Mouse (Mus musculus) c-Kit-positive CD71-positive TER-119-negative erythroid progenitor cells, embryonic 14.5 days (primary cell): ENCODE data around the gene Gm5678.

Experiments
- DNase-seq: peaks from one replicate; pipeline ENCODE4 v3.0.0-alpha.2; 2013; ENCODE audit warnings: low read depth

The Gm5678 gene

DNA sequence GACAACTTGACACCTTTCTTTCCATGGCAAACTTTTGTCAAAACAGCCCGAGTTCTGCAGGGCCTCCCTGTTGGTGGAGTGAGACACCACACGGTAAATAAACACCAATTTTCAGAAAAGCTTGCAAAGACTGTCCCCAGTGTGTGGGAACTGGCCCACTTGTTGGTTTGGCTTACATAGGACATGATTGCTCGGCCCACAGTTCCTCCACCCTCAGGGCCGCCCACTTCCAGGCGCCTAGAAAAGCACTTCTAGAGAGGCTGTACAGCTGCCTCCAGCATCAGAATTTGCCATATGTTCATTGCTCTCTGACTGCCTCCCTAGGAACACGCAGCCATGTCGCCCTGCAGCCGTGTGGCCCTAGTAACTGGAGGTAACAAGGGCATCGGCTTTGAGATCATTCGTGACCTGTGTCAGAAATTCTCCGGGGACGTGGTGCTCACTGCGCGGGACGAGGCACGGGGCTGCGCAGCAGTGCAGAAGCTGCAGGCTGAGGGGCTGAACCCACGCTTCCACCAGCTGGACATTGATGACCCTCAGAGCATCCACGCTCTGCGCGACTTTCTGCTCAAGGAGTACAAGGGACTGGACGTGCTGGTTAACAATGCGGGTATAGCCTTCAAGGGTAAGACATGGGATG is at the start of gene Gm5678:
TSS of gene Gm5678 (plus strand) at position 337 of the 640 bp plus-strand sequence.
- no peak for DNase-seq

DNA sequence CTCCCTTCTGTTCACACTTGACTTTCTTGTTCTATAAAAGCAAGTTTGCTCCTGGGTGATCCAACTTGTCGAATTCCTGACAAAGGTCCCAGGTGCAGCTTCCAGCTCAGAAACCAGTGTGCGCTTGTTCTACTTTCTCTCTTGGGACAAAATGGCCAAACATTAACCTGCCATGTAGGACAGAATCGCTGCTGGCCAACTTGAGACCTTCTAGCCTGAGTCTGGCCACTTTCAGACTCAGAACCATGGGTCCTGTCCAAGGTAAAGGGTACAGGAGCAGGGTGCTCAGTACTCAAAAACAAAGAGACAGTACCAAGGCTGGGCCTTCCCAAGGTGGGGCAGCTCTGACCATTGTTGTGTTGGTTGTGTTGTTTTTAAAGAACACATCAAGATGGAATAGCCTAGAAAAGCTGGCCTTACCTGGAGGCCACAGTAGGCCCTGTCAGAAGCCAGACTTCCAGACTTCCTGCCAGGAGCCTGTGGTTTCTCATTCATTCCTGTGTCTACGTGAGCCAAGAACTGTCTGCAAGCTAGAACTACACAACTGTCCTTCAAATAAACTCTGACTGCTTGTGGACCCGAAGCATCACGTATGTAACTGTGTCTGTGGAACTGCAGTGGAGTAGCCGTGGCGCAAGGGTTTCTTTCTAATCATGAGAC is 49.4 kb upstream of the Gm5678 start:
- DNase-seq: no peak

DNA sequence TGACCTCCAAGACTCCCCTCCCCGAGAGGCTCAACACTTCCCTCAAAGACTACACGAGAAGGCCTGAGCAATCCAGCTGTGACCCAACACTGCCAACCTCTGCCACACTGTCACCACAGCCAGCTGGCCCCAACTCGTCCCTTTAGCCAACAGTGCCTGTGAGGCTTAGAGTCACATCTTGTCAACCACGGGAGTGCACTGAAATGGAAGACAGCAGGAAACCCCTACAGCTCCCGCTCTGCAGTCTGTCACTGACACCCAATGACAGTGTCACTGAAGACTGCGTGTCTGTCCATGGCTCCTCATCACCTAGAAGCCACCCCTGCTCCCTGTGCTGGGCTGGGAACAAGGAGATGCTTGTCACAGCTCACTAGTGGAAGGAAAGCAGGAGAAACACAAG is 46.8 kb upstream of the Gm5678 start:
- DNase-seq: no peak

DNA sequence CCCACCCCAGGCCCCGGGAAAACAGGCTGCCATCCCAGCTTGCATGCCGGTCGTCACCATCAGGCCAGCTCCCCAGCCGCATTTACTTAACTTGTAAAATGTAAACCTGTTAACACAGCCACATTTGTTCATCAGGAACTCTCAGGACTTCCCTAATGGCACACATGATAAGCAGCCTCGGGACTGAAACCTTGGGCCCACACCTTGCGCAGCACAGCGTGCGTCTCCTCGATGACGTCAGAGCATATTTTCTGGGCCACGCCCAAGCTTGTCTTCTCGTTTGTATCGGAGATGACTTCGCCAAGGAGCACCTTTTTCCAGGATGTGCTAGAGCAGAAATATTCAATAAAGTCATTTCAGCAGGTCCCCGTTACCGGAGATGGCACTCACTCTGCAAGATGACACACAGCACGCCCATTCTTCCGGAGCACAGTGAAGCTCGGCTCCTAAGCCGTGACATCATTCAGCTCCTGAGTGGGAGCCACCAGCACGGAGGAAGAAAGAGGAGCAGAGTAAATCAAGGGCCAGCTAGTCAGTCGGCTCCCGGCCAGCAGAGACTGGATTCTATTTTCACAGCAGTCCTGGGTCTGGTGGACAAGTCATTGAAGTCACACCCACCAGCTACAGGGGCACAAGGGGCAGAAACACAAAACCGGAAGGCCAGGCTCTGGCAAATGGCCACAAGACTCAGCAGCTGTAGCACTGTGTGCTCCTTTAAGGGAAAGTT is 42.8 kb upstream of the Gm5678 start:
- no peak for DNase-seq

DNA sequence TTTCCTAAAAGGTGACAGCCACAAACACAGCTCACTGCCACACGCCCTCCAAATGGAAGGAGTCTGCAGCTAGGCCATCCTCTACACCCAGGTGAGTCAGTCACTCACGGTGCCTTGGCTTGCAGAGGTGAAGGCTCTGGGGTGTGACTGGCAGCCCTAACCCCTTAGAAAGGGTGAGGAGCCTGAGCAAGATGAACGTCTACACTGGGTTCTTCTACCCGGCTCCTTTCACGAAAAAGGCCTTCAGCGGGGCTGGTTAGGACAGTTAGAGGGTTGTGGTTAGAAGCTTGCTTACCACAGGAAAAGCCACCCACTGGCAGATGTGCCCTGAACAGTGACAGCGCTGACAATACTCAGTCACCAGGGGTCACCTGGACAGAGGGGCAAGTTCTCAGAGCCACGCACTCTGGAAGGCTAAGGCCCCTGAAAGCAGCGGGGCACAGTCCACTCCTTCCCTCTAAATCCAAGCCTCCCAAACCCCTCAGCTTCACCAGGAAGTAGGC is 42.1 kb upstream of the Gm5678 start:
- no peak for DNase-seq

DNA sequence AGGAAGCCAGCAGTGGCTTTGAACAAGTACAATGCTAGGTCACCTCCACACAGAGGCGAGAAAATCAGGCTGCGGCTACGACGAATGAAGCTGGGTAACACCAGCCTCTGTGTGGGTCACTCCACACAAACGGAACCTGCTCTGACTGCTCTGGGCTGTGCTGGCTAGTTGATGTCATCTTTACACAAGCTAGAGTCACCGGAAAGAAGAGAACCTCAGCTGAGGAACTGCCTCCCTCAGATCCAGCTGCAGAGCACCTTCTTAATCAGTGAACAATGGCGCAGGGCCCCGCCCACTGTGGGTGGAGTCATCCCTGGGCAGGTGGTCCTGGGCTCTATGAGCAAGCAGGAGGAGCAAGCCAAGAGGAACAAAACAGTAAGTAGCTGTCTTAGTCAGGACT is 41.5 kb upstream of the Gm5678 start:
- DNase-seq: no peak

DNA sequence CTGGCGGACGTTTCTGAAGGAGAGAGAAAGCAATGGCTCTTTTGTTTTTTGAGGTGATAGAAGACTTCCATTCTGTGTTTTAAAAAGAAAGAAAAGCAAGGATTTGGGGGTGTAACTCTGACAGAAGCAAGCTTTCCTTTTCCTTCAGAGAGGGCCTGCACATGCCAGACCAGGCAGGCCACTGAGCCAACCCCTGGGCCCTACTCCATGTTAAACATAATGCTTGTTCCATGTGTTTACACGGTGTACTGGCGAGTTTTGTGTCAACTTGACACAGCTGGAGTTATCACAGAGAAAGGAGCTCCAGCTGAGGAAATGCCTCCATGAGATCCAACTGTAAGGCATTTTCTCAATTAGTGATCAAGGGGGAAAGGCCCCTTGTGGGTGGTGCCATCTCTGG is 39.6 kb upstream of the Gm5678 start:
- DNase-seq: no peak

DNA sequence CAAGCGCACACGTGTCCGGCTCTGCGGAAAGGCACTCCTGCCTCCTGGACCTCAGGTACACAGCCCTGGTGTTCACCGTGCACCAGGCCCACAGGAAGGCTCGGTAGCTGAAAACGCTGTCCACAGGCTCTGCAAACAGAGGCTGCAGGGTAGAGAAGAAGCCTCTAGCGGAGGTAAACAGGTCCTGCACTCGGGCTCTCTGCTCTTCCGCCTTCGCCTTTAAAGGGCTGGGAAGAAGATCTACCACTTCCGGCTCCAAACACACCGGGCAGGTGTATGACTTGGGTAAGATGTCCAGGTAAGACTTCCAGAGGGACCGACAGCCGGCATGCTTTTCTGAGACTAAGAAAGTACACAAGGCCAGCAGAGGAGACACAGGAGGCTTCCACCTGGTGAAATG is 37.0 kb upstream of the Gm5678 start:
- no peak for DNase-seq

DNA sequence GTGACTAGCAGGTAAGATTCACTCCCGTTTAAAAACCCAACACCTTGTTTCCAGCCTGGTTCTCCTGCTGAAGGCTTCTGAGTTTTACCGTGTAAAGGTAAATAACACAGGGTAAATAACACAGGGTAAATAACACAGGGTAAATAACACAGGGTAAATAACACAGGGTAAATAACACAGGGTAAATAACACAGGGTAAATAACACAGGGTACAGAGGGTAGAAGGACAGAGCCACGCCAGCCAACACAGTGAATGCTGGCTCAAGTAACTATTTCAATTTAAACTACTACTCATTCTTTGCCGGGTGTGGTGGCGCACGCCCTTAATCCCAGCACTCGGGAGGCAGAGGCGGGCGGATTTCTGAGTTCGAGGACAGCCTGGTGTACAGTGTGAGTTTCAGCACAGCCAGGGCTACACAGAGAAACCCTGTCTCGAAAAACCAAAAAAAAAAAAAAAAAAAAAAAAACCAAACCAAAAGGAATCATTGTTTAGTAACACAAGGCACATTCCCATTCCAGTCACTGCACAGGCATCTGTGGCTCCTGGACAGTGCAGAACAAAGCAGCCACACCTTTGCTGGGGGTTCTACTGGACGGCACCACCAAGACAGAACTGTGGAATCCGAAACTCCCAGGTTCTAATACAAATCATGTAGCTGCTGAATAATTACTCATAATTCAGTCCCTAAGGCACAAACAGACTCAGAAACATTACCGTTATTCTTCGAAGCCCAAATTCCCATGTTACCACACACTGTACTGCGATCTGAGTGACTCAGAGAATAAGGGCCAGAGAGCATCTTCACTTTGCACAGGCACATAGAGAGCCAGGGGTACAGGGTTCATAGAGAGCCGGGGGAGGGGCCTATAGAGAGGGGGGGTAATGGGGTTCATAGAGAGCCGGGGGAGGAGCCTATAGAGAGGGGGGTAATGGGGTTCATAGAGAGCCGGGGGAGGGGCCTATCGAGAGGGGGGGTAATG is 36.2 kb upstream of the Gm5678 start:
- DNase-seq: no peak

DNA sequence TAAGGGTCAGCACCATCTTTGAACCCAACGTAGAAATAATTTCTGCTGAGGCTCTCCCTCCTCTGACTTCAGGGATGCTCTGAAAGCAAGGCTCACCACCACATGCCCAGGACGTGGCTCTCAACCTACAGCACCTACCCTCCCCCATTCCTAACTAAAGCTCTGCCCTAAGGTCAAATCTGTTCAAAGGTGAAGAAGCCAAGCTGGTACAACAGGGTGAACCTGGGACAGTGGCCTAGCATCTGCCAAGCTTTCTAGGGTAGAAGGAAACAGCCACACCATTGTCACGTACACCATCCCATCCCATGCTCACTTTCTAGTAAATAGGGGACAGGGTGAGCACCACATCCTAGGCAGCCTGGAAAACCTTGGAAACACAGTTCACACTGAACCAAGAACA is 35.2 kb upstream of the Gm5678 start:
- DNase-seq: no peak

DNA sequence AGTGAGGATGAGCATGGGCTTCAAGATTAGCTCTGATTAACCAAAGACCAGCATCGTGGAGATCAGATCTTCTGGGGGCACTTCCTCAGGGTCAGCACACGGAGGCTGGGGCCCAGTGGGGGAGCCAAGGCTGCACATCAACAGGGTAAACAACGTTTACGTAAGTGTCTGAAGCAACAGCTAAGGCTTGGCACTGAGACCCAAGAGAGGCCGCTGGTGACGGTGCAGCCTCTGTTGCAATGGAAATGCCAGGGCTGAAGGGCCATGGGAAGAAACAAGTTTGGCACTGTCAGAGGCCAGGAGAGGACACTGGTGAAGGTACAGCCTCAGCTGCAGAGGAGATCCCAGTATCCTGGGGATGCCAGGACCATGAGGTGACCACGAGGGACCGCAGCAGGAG is 34.5 kb upstream of the Gm5678 start:
- DNase-seq: no peak

DNA sequence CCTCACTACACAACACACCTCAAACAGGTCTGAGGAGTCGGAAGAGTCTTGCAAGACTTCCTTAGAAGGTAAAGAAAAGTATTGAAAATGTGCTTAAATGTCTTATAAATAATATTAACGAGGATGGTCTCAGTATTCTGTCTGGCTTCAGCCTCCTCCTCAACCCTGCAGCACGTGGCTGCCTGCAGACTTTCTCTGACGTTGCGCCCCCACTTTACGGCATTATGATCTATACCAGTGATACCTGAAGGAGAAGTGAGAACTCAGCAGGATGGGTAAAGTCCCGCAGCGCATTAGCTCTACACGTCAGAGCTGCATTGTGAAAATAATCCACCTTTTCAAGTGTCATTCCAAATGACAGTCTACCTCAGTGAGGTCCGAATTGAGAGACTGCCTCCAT is 33.4 kb upstream of the Gm5678 start:
- DNase-seq: no peak

DNA sequence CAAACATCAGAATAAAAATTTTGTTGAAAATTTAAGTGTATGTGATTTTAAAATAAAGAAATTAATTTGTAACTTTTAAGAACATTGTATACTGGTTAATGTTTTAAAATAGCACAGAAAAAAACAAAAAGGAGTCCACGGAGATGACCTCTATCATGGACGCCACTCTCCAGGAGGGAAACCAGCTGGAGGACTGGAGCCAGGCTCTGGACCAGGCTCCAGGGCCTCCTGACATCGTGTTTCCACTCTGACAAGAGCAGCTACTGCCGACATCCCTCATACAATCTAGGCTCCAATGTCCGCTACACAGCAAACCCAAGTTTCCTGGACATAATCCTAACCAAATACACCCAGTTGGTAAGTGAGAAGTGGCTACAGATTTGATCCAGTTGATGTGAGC is 32.1 kb upstream of the Gm5678 start:
- no peak for DNase-seq

DNA sequence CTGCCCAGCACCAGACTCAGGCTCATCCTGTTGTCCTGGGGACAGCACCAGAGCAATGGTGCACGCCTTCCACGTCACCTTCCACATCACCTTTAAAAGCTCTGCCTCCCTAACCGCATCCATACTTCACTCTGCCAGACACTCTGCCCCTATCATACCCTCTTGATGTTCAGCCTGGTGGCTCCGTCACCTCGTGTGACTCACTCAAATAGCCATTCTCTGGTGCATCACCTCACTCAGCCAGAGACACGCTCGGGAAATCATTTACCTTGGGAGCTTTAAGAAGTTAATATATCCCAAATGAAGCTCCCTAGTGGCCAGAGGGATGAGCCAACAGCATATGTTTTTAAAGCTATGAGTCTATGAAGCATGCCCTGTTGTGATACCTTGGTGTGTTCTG is 31.1 kb upstream of the Gm5678 start:
- no peak for DNase-seq

DNA sequence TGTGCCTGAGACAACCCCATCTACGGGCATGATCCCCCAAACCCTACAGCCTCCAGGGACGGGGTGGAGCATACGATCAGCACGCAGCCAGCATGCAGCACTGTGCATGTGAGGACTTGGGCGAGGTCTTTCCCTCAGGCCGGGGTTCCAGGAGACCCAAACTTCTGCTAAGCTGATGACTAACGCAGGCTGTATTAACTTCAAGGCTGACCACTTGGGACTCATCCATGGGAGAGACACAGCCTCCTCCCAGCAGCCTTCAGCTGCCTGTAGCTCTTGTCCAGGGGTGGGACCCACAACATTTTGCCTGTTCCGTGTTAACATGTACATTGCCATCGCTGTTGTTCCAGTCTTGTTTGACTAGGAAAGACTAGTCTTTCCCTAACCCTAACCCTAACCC is 30.3 kb upstream of the Gm5678 start:
- no peak for DNase-seq

DNA sequence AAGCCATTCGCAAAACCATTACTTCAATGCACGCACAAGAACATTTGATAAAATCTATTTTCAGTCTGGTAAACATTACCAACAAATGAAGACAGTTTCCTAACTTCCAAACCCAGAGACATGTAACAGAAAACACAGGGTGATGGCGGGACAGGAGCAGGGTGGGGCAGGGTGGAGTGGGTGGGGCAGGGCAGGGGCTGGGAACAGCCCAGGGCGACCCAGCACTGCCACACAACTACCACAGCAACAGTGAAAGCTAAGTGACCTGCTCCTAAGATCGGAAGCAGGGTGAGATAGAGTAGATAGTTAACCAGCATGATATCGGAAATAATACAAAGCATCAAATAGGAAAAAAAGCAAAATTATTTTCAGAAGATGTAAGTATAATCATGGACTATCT is 28.4 kb upstream of the Gm5678 start:
- DNase-seq: no peak

DNA sequence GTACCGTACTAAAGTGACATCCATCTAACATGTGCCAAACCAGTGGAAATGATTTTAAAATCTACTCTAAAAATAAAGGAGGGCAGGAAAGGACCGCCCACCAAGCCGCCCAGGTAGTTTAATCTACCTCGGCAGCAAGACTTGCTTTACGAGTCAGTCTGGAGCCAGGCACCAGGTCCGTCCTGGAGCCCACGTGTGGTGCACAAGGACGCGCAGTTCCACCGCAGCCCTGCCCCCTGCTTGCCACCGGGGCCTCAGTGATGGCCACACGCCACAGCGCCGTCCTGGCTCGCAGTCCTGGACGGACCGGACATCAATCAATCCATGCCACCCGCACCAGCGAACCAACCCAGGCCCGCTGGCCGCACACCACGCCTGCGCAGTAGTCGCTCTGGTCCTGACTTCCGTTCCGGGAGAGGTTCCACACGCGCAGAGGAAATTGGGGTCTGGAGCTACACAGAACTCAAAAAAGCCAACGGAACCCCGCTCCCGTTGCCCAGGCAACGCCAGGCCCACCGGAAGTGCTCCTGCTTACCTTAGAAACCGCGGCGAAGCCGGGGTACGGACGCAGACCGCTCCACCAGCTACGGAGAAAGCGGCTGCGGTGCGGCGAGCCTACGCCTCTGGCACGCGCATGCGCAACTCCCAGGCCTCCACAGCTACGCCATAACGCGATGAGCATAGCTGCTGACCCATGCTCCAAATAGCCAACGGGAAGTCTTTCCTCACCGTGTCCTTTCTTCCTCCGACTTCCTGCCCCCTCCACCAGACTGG is 24.3 kb upstream of the Gm5678 start, which contains the start of gene Setd4:
TSS of gene Setd4 (minus strand) at position 625 of the 774 bp plus-strand sequence.
- peak; percentile 70 for DNase-seq

DNA sequence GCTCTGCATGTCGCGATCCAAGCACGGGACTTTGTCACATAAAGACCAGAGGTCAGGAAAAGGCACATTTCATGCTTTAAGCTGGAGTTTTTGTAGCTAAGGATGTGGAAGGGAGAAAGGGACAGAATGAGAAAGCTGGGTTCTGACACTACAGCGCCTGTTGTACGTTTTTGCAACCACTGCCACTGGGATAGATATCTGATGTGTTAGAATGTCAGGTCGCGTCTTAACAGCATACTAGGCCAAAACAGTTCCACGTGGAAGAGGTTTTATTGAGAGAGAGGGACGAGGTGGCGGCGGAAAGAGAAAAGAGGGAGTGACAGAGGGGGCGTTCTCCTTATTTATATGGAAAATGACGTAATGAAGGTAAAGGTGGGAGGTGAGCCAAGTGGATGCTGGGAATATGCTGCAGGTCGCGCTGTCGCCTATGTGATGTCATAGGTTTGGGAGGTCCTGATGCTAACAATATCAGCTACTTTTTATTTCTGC is 23.4 kb upstream of the Gm5678 start:
- no peak for DNase-seq

DNA sequence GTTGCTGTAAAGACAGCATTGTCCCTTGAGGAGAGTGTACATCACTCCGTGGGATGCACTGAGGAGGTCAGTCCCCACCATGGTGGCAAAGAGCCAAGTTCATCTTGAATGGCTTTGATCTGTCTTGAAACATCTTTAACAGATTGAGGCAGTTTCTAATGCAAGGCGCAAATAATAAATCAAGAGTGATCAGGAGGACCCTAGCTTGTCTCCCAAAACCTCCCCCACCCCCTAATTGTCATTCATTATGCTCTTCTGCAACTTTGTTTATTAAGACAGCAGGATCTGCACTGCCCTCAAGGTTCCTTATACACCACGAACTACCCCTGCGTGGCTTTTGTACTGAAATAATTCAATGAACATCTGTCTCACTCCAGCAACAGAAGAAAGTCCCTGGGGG is 22.3 kb upstream of the Gm5678 start, which contains the start of gene Cbr1:
TSS of gene Cbr1 (plus strand) at position 301 of the 400 bp plus-strand sequence.
- DNase-seq: no peak

DNA sequence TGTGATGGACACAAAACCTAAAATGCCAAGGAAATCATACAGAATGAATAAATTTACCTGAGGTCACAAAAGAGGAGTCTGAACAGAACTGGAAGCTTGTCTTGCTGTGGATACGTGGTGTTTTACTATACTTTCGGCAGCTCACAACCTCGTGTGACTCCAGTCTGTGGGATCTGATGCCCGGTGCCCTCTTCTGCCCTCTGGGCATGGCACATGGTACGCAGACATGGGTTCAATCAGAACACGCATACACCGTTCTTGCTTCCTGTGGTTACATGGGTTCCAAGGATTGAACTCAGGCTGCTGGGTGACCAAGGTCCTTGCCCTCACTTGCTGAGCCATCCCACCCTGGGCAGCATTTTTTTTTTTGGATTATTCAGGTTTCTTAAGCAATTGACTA is 21.8 kb upstream of the Gm5678 start:
- DNase-seq: no peak

DNA sequence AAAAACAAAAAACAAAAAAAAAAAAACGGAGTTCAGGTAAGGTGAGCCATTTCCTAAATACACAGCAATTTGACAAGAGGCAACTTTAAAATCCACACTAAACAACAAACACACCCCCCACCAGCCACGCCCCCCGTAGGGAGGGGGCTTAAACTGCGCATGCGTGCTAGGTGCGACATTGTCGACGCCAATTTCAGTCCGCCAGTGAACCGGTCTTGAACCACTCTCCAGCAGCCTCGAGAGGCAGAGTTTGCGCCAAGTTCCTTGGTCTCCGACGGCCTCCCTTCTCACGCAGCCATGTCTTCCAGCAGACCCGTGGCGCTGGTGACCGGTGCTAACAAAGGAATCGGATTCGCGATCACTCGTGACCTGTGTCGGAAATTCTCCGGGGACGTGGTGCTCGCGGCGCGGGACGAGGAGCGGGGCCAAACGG is 20.2 kb upstream of the Gm5678 start:
- peak; percentile 86 for DNase-seq
